Mouse (Mus musculus): Measurements from ENCODE around the gene Phf2. TPM values are rescaled to one million over a fixed set of nuclear protein-coding genes. Genes with fewer than 3 reads are reported as not detected.
A peak's percentile ranks its signal among the peaks of the same experiment; 100 is the strongest.

The Phf2 gene
- polyA plus RNA-seq, 1 experiment from 2014 or later = 7.3 TPM

DNA sequence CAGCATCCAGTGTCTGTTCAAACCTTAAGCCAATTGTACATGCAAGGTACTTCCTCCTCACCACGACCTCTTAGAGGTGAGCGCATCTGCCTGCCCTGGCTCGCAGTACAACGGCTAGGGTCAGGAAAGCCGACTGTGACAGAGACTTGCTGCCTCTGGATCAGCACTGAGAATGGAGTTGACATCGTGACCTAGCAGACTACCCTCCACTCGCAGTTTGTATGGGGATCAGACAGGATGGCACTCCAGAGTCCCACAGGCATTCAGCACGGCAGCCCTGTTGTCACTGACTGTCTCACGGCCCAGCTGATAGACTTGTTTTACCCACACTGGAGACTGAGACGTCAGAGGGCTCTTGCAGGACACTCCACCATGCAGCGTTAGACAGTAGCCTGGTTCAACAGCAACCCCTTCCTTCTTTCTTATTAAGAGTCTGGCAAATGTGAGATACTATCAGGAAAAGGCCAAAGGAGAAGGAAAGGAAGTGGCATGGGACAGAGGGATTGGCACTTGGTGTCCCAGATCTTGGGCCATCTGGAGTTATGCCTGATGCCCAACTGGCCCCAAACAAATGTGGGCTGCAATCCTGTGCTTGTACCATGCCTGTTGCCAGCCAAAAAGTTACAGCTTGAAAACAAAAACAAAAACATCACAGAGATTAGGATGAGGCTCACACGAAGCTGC, 6.1 kb downstream of the Phf2 start:
- no peak overlapping the region for H3K4me2 ChIP-seq (ENCODE audit: low read depth, low read length)
- 0 out of 2 replicates have a peak, but pooled peaks cover 2% of the 10 kb centered on the region for H3K36me3 ChIP-seq (ENCODE audit: control insufficient read depth, insufficient read depth, low read length)
- no peak overlapping the region for H3K9ac ChIP-seq (ENCODE audit: low read length)
- H3K27me3 ChIP-seq (ENCODE audit: control insufficient read depth, insufficient read depth, low read depth, low read length) = no peaks in the 10 kb centered on the region
- H3K27ac ChIP-seq (ENCODE audit: low read length) = no peak overlapping the region
- H3K4me3 ChIP-seq (ENCODE audit: low read length) = no peak overlapping the region
- H3K4me1 ChIP-seq (replicated peaks; ENCODE audit: control insufficient read depth, insufficient read depth, low read length) = peaks cover 34% of the 10 kb centered on the region
- WGBS = 64% methylated on average over 12 of the region's 12 CpGs
- H3K9me3 ChIP-seq (ENCODE audit: control insufficient read depth, low read length) = no peaks in the 10 kb centered on the region; the same call in 1 of the 2 replicates
- no peak for ATAC-seq (ENCODE audit: low read depth)

DNA sequence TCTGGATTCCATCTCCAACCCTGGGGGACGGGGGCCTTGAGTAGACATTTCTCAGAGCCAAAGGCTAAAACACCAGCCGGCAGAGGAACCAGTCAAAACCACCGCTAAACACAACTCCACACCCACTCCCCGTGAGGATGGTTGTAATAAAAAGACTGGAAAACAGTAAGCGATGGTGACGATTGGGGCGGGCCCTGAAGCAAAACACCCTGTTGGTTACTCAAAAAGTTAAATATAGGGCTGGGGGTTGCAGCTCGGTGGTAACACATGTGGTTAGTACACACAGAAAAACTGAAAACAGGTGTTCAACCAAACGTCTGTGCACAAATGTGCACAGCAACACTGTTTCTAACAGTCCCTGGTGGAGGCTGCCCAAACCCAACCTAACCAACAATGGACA, 7.4 kb downstream of the Phf2 start:
- Histone ChIP-seq H3K4me1 (replicated peaks; ENCODE audit: control insufficient read depth, insufficient read depth, low read length) (peaks cover 26% of the 10 kb centered on the region), H3K9me3 (ENCODE audit: control insufficient read depth, low read length) (no peaks in the 10 kb centered on the region; the same call in 1 of the 2 replicates), H3K9ac (ENCODE audit: low read length) (no peak overlapping the region), H3K36me3 (ENCODE audit: control insufficient read depth, insufficient read depth, low read length) (0 out of 2 replicates have a peak, but pooled peaks cover 2% of the 10 kb centered on the region), H3K4me3 (ENCODE audit: low read length) (no peak overlapping the region), H3K4me2 (ENCODE audit: low read depth, low read length) (no peak overlapping the region), H3K27me3 (ENCODE audit: control insufficient read depth, insufficient read depth, low read depth, low read length) (no peaks in the 10 kb centered on the region), H3K27ac (ENCODE audit: low read length) (no peak overlapping the region)
- WGBS = 64% methylated on average over 9 of the region's 9 CpGs
- ATAC-seq (ENCODE audit: low read depth) = no peak

DNA sequence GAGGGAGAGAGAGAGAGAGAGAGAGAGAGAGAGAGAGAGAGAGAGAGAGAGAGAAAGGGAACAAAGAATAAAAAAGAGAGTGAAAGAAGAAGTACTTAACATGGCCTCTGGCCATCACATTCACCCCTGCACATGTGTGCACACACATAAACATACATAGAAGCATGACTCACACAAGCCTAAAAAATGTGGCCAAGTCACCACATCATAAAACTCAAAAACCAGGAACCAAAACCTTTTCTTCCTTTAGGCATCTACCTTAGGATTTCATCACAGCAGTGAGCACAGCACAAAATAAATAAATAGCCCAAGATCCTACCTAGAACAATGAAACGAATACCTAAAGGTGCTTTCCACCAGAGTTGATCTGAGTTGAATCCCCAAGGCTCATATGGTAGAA, 9.0 kb downstream of the Phf2 start:
- Histone ChIP-seq H3K27ac (ENCODE audit: low read length) (no peak overlapping the region), H3K27me3 (ENCODE audit: control insufficient read depth, insufficient read depth, low read depth, low read length) (no peaks in the 10 kb centered on the region), H3K9ac (ENCODE audit: low read length) (no peak overlapping the region), H3K4me1 (replicated peaks; ENCODE audit: control insufficient read depth, insufficient read depth, low read length) (peaks cover 33% of the 10 kb centered on the region), H3K9me3 (ENCODE audit: control insufficient read depth, low read length) (no peaks in the 10 kb centered on the region; the same call in 1 of the 2 replicates), H3K4me3 (ENCODE audit: low read length) (no peak overlapping the region), H3K36me3 (ENCODE audit: control insufficient read depth, insufficient read depth, low read length) (0 out of 2 replicates have a peak, but pooled peaks cover 2% of the 10 kb centered on the region), H3K4me2 (ENCODE audit: low read depth, low read length) (no peak overlapping the region)
- WGBS = 72% methylated on average over 1 of the region's 1 CpGs
- no peak for ATAC-seq (ENCODE audit: low read depth)

DNA sequence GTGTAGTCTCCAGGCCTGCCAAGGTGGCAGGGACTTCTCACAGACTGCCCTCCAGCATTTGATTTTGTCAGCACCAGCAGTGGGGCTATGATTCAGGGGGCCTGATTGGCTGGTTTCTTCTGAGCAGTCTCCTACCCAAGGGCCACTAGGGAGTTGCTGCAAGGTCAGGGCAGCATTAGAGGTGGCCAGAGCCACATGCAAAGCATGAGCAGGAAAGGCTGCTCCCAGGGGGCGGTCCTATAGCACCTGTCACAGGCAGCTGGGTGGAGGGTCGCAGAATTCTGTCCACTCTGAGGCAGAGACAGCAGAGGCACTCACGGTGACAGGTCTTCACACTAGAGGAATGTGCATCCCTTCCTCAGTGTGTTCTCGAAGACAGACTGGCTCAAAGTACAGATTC, 12.1 kb downstream of the Phf2 start:
- Histone ChIP-seq H3K36me3 (ENCODE audit: control insufficient read depth, insufficient read depth, low read length) (0 out of 2 replicates have a peak, but pooled peaks cover 2% of the 10 kb centered on the region), H3K4me3 (ENCODE audit: low read length) (no peak overlapping the region), H3K9me3 (ENCODE audit: control insufficient read depth, low read length) (no peaks in the 10 kb centered on the region; the same call in 1 of the 2 replicates), H3K27ac (ENCODE audit: low read length) (peak overlapping the region; percentile 59; the same call in 1 of the 2 replicates), H3K4me1 (replicated peaks; ENCODE audit: control insufficient read depth, insufficient read depth, low read length) (peaks cover 30% of the 10 kb centered on the region), H3K27me3 (ENCODE audit: control insufficient read depth, insufficient read depth, low read depth, low read length) (no peaks in the 10 kb centered on the region), H3K4me2 (ENCODE audit: low read depth, low read length) (no peak overlapping the region), H3K9ac (ENCODE audit: low read length) (no peak overlapping the region)
- no peak for ATAC-seq (ENCODE audit: low read depth)
- 54% methylated on average over 4 of the region's 4 CpGs for WGBS

DNA sequence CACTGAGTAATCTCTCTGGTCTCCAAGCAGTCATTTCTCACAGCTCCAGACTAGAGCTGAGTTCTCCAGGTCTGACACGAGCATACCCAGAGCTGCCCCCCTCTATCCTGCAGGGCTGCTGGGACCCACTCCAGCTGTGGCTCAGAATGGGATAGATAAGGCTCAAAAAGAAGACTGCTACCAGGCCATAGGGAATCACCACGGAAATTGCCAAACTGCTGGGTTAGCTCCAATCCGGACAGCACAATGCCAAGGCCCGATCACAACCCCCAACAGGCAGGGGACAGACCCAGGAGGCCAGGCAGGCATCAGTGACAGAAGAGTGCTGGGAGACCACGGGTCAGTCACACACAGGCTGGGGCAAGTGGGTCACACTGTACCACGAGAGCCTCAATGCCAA, 12.9 kb downstream of the Phf2 start:
- Histone ChIP-seq H3K4me1 (replicated peaks; ENCODE audit: control insufficient read depth, insufficient read depth, low read length) (peaks cover 31% of the 10 kb centered on the region), H3K4me3 (ENCODE audit: low read length) (no peak overlapping the region), H3K9ac (ENCODE audit: low read length) (no peak overlapping the region), H3K36me3 (ENCODE audit: control insufficient read depth, insufficient read depth, low read length) (0 out of 2 replicates have a peak, but pooled peaks cover 2% of the 10 kb centered on the region), H3K27me3 (ENCODE audit: control insufficient read depth, insufficient read depth, low read depth, low read length) (no peaks in the 10 kb centered on the region), H3K27ac (ENCODE audit: low read length) (peak overlapping the region; percentile 59), H3K9me3 (ENCODE audit: control insufficient read depth, low read length) (no peaks in the 10 kb centered on the region; the same call in 1 of the 2 replicates), H3K4me2 (ENCODE audit: low read depth, low read length) (no peak overlapping the region)
- peak; percentile 77 for ATAC-seq (ENCODE audit: low read depth)
- WGBS = 40% methylated on average over 6 of the region's 6 CpGs

DNA sequence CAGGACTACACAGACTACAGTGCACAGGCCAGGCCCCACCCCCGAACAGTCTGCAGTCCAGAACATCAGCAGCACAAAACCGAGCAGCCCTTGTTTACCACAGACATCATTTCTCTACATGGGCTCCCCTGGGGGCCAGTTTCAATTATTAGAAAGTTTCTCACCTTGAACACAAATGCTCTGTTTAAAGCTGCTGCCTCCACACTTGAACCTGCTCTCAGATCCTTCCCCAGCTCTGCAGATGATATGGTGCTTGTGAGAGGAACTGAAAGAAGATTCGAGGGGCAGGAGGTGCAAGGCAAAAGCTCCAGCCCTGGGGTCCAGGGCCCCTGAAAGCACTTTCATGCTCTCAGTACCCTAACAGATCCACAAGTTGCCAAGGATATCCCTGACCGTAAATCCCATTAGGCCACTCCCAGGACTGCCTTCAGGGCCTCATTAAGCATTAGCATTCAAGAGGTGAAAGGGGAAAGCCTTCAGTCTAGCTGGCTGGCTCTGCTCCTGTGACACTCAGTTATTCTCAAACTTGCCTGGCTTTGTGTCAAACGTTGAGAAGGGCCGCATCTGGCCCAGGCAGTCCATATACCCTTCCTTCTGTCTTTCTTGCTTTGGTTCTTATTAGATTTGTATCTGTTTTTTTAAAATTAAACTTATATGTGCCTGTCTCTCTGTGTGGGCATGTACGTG, 13.5 kb downstream of the Phf2 start:
- 0 out of 2 replicates have a peak, but pooled peaks cover 2% of the 10 kb centered on the region for H3K36me3 ChIP-seq (ENCODE audit: control insufficient read depth, insufficient read depth, low read length)
- peaks cover 33% of the 10 kb centered on the region for H3K4me1 ChIP-seq (replicated peaks; ENCODE audit: control insufficient read depth, insufficient read depth, low read length)
- peak; percentile 78 for ATAC-seq (ENCODE audit: low read depth)
- no peak overlapping the region for H3K4me3 ChIP-seq (ENCODE audit: low read length)
- peak overlapping the region; percentile 59 for H3K27ac ChIP-seq (ENCODE audit: low read length)
- no peak overlapping the region for H3K9ac ChIP-seq (ENCODE audit: low read length)
- H3K4me2 ChIP-seq (ENCODE audit: low read depth, low read length) = no peak overlapping the region
- no peaks in the 10 kb centered on the region for H3K27me3 ChIP-seq (ENCODE audit: control insufficient read depth, insufficient read depth, low read depth, low read length)
- 39% methylated on average over 7 of the region's 7 CpGs for WGBS
- no peaks in the 10 kb centered on the region; the same call in 1 of the 2 replicates for H3K9me3 ChIP-seq (ENCODE audit: control insufficient read depth, low read length)

DNA sequence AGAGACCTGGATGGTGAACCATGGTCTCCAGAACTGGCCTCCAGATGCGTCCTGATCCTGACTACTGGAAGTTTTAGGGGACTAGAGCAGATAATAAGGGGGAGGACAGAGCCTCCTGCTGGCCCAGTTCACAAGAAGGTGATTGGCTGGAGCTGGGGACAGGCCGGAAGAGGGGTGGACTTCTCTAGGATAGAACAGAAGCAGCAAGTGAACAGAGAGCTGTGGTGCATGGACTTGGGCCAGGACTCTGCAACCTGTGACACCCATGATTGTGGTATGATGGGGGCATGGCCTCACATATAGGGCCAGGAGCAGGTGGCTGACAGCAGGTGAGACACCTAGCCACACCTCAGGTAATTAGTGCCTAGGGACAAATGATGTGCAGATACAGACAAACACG, 17.0 kb downstream of the Phf2 start:
- no peak overlapping the region for H3K27ac ChIP-seq (ENCODE audit: low read length)
- no peaks in the 10 kb centered on the region for H3K9me3 ChIP-seq (ENCODE audit: control insufficient read depth, low read length)
- no peak for ATAC-seq (ENCODE audit: low read depth)
- H3K4me2 ChIP-seq (ENCODE audit: low read depth, low read length) = no peak overlapping the region
- WGBS = 46% methylated on average over 3 of the region's 3 CpGs
- no peaks in the 10 kb centered on the region for H3K36me3 ChIP-seq (ENCODE audit: control insufficient read depth, insufficient read depth, low read length)
- peaks cover 41% of the 10 kb centered on the region for H3K4me1 ChIP-seq (replicated peaks; ENCODE audit: control insufficient read depth, insufficient read depth, low read length)
- H3K27me3 ChIP-seq (ENCODE audit: control insufficient read depth, insufficient read depth, low read depth, low read length) = no peaks in the 10 kb centered on the region
- no peak overlapping the region for H3K4me3 ChIP-seq (ENCODE audit: low read length)
- H3K9ac ChIP-seq (ENCODE audit: low read length) = no peak overlapping the region

DNA sequence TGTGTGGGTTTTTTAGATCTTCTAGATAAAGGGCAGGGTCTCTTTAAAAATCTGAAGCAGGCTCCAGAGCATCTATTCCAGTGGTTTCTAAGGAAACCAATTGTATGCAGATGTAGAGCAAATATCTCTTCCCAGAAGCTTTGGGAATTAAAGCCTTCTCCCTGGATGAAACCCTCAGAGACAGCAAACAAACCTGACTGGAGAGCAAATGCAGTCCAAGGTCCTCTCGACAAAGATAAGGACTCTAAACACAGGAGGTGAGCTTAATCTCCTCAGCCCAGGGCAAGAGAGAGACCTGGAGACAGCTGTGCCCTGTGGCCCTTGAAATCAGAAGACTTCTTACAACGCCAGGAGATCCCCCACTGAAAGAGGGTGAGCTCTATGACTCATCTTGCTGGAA, 17.4 kb downstream of the Phf2 start:
- Histone ChIP-seq H3K9ac (ENCODE audit: low read length) (no peak overlapping the region), H3K4me1 (replicated peaks; ENCODE audit: control insufficient read depth, insufficient read depth, low read length) (peaks cover 39% of the 10 kb centered on the region), H3K4me2 (ENCODE audit: low read depth, low read length) (no peak overlapping the region), H3K27ac (ENCODE audit: low read length) (no peak overlapping the region), H3K27me3 (ENCODE audit: control insufficient read depth, insufficient read depth, low read depth, low read length) (no peaks in the 10 kb centered on the region), H3K36me3 (ENCODE audit: control insufficient read depth, insufficient read depth, low read length) (no peaks in the 10 kb centered on the region), H3K4me3 (ENCODE audit: low read length) (no peak overlapping the region), H3K9me3 (ENCODE audit: control insufficient read depth, low read length) (no peaks in the 10 kb centered on the region)
- no peak for ATAC-seq (ENCODE audit: low read depth)
- WGBS = 27% methylated on average over 2 of the region's 2 CpGs

DNA sequence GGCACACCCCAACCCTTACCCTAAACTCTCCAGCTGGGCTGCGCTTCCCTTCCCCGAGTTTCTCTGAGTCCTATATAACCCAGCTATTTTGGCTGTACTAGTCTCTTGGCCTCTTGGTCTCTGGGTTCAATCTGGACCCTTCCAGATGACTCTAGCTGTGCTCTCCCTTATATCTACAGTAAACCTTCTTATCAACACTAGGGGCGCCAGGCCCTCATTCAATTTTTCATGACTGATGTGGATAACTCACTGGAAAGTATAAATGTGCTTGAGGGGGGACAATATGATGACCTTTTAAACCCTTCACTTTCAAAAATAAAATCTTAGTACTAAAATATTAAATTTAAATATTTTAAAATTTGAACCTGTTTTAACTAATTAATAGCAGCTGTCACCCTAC, 18.1 kb downstream of the Phf2 start:
- no peak for ATAC-seq (ENCODE audit: low read depth)
- 42% methylated on average over 3 of the region's 3 CpGs for WGBS
- H3K9me3 ChIP-seq (ENCODE audit: control insufficient read depth, low read length) = no peaks in the 10 kb centered on the region
- H3K27me3 ChIP-seq (ENCODE audit: control insufficient read depth, insufficient read depth, low read depth, low read length) = no peaks in the 10 kb centered on the region
- H3K4me1 ChIP-seq (replicated peaks; ENCODE audit: control insufficient read depth, insufficient read depth, low read length) = peaks cover 34% of the 10 kb centered on the region
- H3K4me2 ChIP-seq (ENCODE audit: low read depth, low read length) = no peak overlapping the region
- no peak overlapping the region for H3K9ac ChIP-seq (ENCODE audit: low read length)
- no peaks in the 10 kb centered on the region for H3K36me3 ChIP-seq (ENCODE audit: control insufficient read depth, insufficient read depth, low read length)
- H3K4me3 ChIP-seq (ENCODE audit: low read length) = no peak overlapping the region
- H3K27ac ChIP-seq (ENCODE audit: low read length) = no peak overlapping the region
